Mouse (Mus musculus) myocyte (in vitro differentiated cells): ENCODE measurements around the gene Pnpt1.
A peak's percentile ranks its signal among the peaks of the same experiment; 100 is the strongest.

Experiments
- E2F4 ChIP-seq: IDR thresholded peaks from one replicate; pipeline ENCODE4 v1.6.1; 2011; ENCODE audit warnings: mild to moderate bottlenecking, control low read depth, moderate library complexity; ENCODE audit not compliant: insufficient read depth
- MAX ChIP-seq: IDR thresholded peaks from one replicate; pipeline ENCODE4 v1.6.1; 2011; ENCODE audit warnings: low read depth, mild to moderate bottlenecking, control low read depth
- MYOD1 ChIP-seq, 3 experiments: IDR thresholded peaks; one replicate each; pipeline ENCODE4 v1.6.1; 2011; ENCODE audit warnings: control low read depth in 2 of 3, low read depth in 2 of 3, mild to moderate bottlenecking in 2 of 3, moderate library complexity in 1 of 3; ENCODE audit not compliant: insufficient read length in 2 of 3, control insufficient read depth in 1 of 3
- MYOG ChIP-seq, 3 experiments: IDR thresholded peaks; one replicate each; pipeline ENCODE4 v1.6.1; 2011; ENCODE audit warnings: control low read depth in 2 of 3, low read depth in 2 of 3, mild to moderate bottlenecking in 2 of 3; ENCODE audit not compliant: insufficient read length in 2 of 3, control insufficient read depth in 1 of 3, insufficient read depth in 1 of 3
- POLR2A ChIP-seq: IDR thresholded peaks from one replicate; pipeline ENCODE4 v1.6.1; 2011; ENCODE audit warnings: low read depth, mild to moderate bottlenecking, control low read depth, moderate library complexity; ENCODE audit not compliant: insufficient read length
- POLR2AphosphoS2 ChIP-seq: IDR thresholded peaks from one replicate; pipeline ENCODE4 v1.6.1; 2011; ENCODE audit warnings: low read depth, control low read depth; ENCODE audit not compliant: insufficient read length
- SRF ChIP-seq: IDR thresholded peaks from one replicate; pipeline ENCODE4 v1.6.1; 2011; ENCODE audit warnings: low read depth; ENCODE audit not compliant: control insufficient read depth, insufficient read length
- TCF12 ChIP-seq: IDR thresholded peaks from one replicate; pipeline ENCODE4 v1.6.1; 2011; ENCODE audit warnings: mild to moderate bottlenecking, control low read depth; ENCODE audit not compliant: poor library complexity, insufficient read depth, severe bottlenecking
- TCF3 ChIP-seq: IDR thresholded peaks from one replicate; pipeline ENCODE4 v1.6.1; 2011; ENCODE audit warnings: low read depth, control low read depth; ENCODE audit not compliant: insufficient read length
- USF1 ChIP-seq: IDR thresholded peaks from one replicate; pipeline ENCODE4 v1.6.1; 2011; ENCODE audit warnings: low read depth, mild to moderate bottlenecking, control low read depth, moderate library complexity

- TF ChIP-seq POLR2A, result peak; percentile 90
- TF ChIP-seq TCF12, result no peak
- no peak for TF ChIP-seq MAX
- TF ChIP-seq E2F4, result no peak
- TF ChIP-seq MYOD1 (IDR thresholded peaks at IDR 0.05; ENCODE audit: control insufficient read depth in 1 of 3, insufficient read length in 2 of 3, low read depth in 2 of 3), result no peak
- TF ChIP-seq USF1, result no peak
- TF ChIP-seq POLR2AphosphoS2, result peak; percentile 92
- TF ChIP-seq TCF3, result no peak
- peak in 1 of 3 experiments; percentile 23 for TF ChIP-seq MYOG (IDR thresholded peaks at IDR 0.05; ENCODE audit: control insufficient read depth in 1 of 3, insufficient read depth in 1 of 3, insufficient read length in 2 of 3, low read depth in 2 of 3)
- no peak for TF ChIP-seq SRF
Observed at GRCm38 (mm10) chr11:29130385-29131355, at the start of gene Pnpt1.
